Mouse (Mus musculus) heart, adult 2 months (tissue): ENCODE measurements around the gene Hoxc9. TPM values are rescaled to one million over a fixed set of nuclear protein-coding genes. Genes with fewer than 3 reads are reported as not detected.

ENCODE experiments used
- DNase-seq, 2 experiments: peaks; one replicate each; pipeline ENCODE4 v3.0.0; 2021
- H3K27ac ChIP-seq: fragments of 200-600 bp; 2 replicates; pipeline ENCODE4 v1.8.1; 2022
- H3K27me3 ChIP-seq: fragments of 200-500 bp; 2 replicates; pipeline ENCODE4 v1.6.1; 2012; ENCODE audit warnings: mild to moderate bottlenecking, low read length, inconsistent platforms, mixed read lengths; ENCODE audit not compliant: control insufficient read depth, insufficient read depth
- H3K36me3 ChIP-seq: fragments of 200-500 bp; 2 replicates; pipeline ENCODE4 v1.6.1; 2012; ENCODE audit warnings: low read length, inconsistent platforms; ENCODE audit not compliant: control insufficient read depth, insufficient read depth
- H3K4me1 ChIP-seq: fragments of 200-500 bp; 2 replicates; pipeline ENCODE4 v1.6.1; 2011; ENCODE audit warnings: low read length; ENCODE audit not compliant: control insufficient read depth, insufficient read depth
- H3K4me3 ChIP-seq: fragments of 200-600 bp; 2 replicates; pipeline ENCODE4 v1.8.1; 2022
- H3K79me2 ChIP-seq: fragments of 200-500 bp; replicated peaks from 2 replicates; pipeline ENCODE4 v1.6.1; 2012; ENCODE audit warnings: mild to moderate bottlenecking, inconsistent platforms, low read length, moderate library complexity, mixed read lengths; ENCODE audit not compliant: control insufficient read depth, insufficient read depth
- H3K9ac ChIP-seq: fragments of 200-500 bp; 2 replicates; pipeline ENCODE4 v1.6.1; 2012; ENCODE audit warnings: low read depth, mild to moderate bottlenecking, control low read depth, inconsistent platforms, low read length, mixed read lengths
- CTCF ChIP-seq: fragments of 200-600 bp; IDR thresholded peaks from 2 replicates; pipeline ENCODE4 v1.8.1; 2022; ENCODE audit warnings: antibody characterized with exemption, mild to moderate bottlenecking, moderate library complexity
- EP300 ChIP-seq: fragments of 200-500 bp; IDR thresholded peaks from 2 replicates; pipeline ENCODE4 v1.6.1; 2011; ENCODE audit warnings: low read depth, low read length, control low read depth; ENCODE audit not compliant: insufficient read depth
- POLR2A ChIP-seq: fragments of 200-500 bp; IDR thresholded peaks from 2 replicates; pipeline ENCODE4 v1.6.1; 2011; ENCODE audit warnings: mild to moderate bottlenecking, low read depth, low read length, control low read depth; ENCODE audit not compliant: insufficient read depth
- WGBS: fragments of 180-500 bp; shearing (Covaris S2); methylation state at CpG from one replicate; pipeline ENCODE4 v1.1.7; 2018; 5-methylcytosine and 5-hydroxymethylcytosine counted together
- intact Hi-C: fragments of 180-260 bp; cut with DNase I; formaldehyde crosslinking; loops from one replicate; pipeline ENCODE4 v1.15.1; 2025
- polyA plus RNA-seq: library from polyadenylated mRNA; depleted of rRNA; stranded (reverse); fragments of >200 nt; gene quantifications from 2 replicates; pipeline ENCODE4 v1.2.3, GENCODE M21; 2012
- total RNA-seq, 2 experiments: library from RNA; stranded (reverse); gene quantifications; 2 replicates each; pipeline ENCODE4 v1.2.3; 2021

Gene Hoxc9
- total and polyA plus RNA-seq, 3 experiments = not detected

DNA sequence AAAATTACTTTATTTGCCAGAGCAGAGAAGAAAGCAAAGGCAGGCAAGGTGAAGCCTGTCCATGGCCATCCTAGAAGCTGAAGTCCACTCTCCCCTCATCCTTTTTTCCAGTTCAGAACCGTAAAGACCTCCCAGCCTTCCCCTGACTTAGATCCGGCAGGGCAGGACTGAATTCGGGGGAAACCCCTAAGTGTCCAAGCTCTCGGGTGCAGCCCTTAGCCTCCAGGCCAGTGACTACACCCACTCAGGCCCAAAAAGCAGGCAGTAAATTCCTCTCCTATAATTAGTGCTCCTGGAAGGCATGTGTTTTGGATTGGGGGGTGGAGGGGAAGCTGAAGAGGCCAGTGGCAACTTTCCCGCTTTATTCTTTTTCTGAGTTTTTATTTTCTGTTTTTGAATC, 29.6 kb downstream of the Hoxc9 start:
- TF ChIP-seq POLR2A (no peak), CTCF (no peak), EP300 (no peak)
- no peak overlapping the region for H3K27ac ChIP-seq
- no peak overlapping the region for H3K9ac ChIP-seq
- no peak overlapping the region for H3K4me3 ChIP-seq
- no peaks in the 10 kb centered on the region for H3K79me2 ChIP-seq
- no peaks in the 10 kb centered on the region for H3K36me3 ChIP-seq
- peaks cover 19% of the 10 kb centered on the region for H3K27me3 ChIP-seq
- no peak for DNase-seq
- WGBS = 16% methylated on average over 5 of the region's 5 CpGs
- H3K4me1 ChIP-seq = no peaks in the 10 kb centered on the region
- intact Hi-C loops = no loop called here

DNA sequence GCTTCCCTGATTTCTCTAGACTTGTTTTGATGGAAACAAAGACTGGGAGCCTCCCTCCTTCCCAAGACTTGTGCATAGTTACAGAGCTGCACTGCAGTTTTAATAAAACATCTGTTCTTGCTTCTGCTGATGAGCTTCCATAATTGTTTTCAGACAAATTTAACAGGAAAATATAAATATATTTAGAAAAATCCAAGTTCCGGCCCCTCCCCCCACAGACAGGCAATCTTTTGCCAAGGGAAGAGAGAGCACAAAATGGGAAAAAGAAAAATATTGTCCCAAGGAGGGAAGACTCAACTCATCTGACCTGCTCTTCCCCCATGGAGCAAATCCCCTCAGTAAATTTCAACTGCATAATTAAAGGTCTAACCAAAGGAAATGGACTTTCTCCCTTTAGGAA, 30.1 kb downstream of the Hoxc9 start:
- intact Hi-C loops = no loop called here
- H3K9ac ChIP-seq = no peak overlapping the region
- no peak overlapping the region for H3K4me3 ChIP-seq
- no peaks in the 10 kb centered on the region for H3K79me2 ChIP-seq
- TF ChIP-seq CTCF = no peak
- no peak for TF ChIP-seq EP300
- no peak for TF ChIP-seq POLR2A
- WGBS = 6% methylated on average over 1 of the region's 1 CpGs
- H3K4me1 ChIP-seq = no peaks in the 10 kb centered on the region
- no peak overlapping the region for H3K27ac ChIP-seq
- no peak for DNase-seq
- H3K36me3 ChIP-seq = no peaks in the 10 kb centered on the region
- H3K27me3 ChIP-seq = peaks cover 23% of the 10 kb centered on the region

DNA sequence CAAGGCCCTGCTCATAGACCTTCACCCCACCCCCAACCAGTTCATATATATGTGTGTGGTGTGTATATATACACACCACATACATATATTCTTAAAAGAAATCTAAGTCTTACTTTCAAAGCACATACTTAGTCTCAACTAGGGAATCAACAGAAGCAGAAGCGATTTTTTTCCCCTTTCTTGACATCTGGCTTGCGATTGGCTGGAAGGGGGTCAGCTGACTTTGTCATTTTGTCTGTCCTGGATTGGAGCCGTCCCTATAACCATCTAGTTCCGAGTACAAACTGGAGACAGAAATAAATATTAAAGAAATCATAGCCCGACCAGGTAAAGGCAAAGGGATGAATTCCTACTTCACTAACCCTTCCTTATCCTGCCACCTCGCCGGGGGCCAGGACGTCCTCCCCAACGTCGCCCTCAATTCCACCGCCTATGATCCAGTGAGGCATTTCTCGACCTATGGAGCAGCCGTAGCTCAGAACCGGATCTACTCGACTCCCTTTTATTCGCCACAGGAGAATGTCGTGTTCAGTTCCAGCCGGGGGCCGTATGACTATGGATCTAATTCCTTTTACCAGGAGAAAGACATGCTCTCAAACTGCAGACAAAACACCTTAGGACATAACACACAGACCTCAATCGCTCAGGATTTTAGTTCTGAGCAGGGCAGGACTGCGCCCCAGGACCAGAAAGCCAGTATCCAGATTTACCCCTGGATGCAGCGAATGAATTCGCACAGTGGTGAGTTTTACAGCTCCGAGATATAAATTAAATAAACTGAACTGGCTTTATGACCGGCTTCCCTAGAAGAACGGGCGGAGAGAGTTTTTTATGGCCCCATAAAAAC, 33.2 kb downstream of the Hoxc9 start:
- intact Hi-C loops = no loop called here
- no peak overlapping the region for H3K27ac ChIP-seq
- no peak overlapping the region for H3K9ac ChIP-seq
- no peaks in the 10 kb centered on the region for H3K36me3 ChIP-seq
- peaks cover 30% of the 10 kb centered on the region for H3K27me3 ChIP-seq
- H3K4me3 ChIP-seq = no peak overlapping the region
- no peaks in the 10 kb centered on the region for H3K79me2 ChIP-seq
- TF ChIP-seq EP300 = no peak
- no peak for TF ChIP-seq CTCF
- TF ChIP-seq POLR2A = no peak
- WGBS = 4% methylated on average over 27 of the region's 27 CpGs
- H3K4me1 ChIP-seq = no peaks in the 10 kb centered on the region
- DNase-seq = no peak

DNA sequence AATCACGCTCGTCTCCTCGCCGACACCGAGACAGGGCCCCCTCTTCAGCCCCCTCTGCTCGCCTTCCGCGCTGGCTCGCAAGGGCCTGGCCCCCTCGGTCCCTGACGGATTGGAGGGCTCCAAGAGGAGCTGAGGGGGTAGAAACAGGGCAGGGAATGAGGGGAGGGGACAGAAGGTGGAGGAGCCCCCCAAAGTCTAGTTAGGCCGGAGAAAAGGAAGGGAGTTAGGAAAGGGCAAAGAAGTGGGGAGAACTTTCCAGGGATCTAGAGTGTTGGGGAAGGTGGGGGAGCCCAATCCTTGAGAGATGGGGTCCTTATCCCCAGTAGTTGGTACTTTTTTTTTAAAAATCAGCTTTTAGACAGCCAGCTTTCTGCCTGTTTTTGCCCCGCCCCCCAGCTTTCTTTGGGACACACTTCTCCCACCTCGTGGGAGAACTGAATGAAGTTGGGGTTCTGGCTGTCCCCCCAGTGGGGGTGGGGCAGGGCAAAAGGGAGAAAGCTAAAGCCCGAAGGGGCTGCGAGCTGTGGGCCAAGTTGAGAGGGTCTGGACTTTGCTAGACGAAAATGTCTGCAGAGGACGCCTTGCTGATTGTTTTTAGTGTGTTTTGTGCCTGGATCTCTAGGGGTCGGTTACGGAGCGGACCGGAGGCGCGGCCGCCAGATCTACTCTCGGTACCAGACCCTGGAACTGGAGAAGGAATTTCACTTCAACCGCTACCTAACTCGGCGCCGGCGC, 34.0 kb downstream of the Hoxc9 start:
- intact Hi-C loops = no loop called here
- Histone ChIP-seq H3K79me2 (no peaks in the 10 kb centered on the region), H3K36me3 (no peaks in the 10 kb centered on the region), H3K27me3 (peaks cover 33% of the 10 kb centered on the region), H3K9ac (no peak overlapping the region), H3K27ac (no peak overlapping the region), H3K4me1 (no peaks in the 10 kb centered on the region), H3K4me3 (no peak overlapping the region)
- DNase-seq = no peak
- WGBS = 5% methylated on average over 31 of the region's 31 CpGs
- TF ChIP-seq POLR2A (no peak), EP300 (no peak), CTCF (no peak)

DNA sequence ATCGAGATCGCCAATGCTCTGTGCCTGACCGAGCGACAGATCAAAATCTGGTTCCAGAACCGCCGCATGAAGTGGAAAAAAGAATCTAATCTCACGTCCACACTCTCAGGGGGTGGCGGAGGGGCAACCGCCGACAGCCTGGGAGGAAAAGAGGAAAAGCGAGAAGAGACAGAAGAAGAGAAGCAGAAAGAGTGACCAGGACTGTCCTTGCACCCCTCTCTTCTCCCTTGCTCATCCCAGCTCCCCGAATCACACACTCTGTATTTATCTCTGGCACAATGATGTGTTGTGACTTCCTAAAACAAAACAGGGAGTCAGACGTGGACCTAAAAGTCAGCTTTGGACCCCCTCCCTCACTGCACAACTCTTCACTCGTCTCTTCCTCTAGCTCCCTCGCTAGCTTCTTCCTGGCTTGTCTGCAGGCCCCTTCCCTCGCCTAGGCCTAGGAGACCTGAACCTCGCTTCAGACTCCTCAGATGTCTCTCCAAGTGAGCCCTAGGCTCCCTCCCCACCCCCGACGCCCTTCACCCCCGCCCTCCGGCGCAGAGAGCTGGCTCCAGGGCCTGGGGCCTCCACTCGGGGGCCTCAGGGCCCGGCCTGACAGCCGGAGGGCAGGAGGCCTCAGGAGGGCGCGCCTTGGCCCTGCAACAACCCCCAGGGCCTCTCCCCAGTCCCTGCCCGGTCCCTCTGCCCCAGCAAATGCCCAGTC, 34.8 kb downstream of the Hoxc9 start:
- WGBS = 8% methylated on average over 28 of the region's 28 CpGs
- no peak overlapping the region for H3K4me3 ChIP-seq
- H3K9ac ChIP-seq = no peak overlapping the region
- intact Hi-C loops = no loop called here
- no peak for TF ChIP-seq CTCF
- H3K27ac ChIP-seq = no peak overlapping the region
- DNase-seq = no peak
- no peaks in the 10 kb centered on the region for H3K79me2 ChIP-seq
- H3K27me3 ChIP-seq = peaks cover 30% of the 10 kb centered on the region
- H3K36me3 ChIP-seq = no peaks in the 10 kb centered on the region
- no peaks in the 10 kb centered on the region for H3K4me1 ChIP-seq
